Mouse (Mus musculus): ENCODE results near the gene Pmpca.
"Not testable (repeated sequence)": the region's sequence is repeated elsewhere in the genome, so short reads cannot be mapped to it uniquely, and the experiment has no call there.

The Pmpca gene

DNA sequence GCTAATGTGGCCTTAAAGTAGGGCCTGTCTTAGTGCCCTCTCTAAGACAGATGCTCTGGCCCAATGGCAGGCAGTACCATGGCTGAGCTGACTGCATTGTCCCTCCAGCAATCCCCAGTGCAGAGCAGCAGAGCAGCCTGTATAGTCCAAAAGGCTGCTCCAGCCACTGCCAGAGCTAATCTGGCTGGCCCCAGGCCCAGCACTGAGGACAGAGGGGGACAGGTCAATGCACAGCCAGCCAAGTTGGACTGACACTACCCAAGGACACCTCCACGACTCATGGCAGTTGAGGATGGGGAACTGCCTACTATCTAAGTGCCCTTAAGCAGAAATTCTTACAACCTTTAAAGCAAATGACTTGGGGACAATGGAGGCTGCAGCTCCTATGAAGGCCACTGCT, 20.6 kb upstream of the Pmpca start:
- no peak for DNase-seq (ENCODE audit: low read depth, low spot score)

GRCm38 (mm10) chr2:26372396-26372795, 16.7 kb upstream of the Pmpca start:
- DNase-seq (ENCODE audit: low read depth, low spot score), result no peak

DNA sequence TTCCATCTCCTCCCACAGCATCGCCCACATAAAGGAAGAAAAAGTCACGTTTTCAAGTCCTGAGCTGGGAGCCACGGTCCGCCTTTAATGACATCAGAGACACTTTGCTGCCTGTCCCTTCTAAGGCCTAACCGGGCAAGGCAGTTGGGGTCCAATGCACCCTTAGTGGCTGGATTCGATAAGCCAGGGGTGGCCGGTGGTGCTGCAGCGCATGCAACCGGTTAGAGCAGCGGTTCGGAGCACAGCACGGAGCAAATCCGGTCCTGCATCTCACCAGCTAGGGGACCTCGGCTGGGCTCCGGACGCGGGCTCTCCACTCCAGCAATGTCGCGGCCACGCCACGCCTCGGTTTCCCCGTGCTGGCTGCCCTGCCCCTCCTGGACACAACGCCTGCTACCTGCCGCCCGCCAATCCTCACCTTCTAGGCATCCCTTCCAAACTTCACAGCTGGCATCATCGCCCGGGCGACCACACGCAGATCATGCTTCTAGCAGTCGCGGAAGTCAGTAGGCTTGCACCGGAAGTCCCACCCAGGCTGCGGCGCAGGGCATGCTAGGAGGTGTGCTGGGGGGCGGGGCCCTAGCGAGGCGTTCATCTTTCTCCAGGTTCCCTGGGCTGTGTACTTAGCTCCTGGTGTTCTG, 8.9 kb upstream of the Pmpca start, which contains the start of gene Snapc4:
Gene Snapc4, minus strand, starts transcription at position 523 of the 641 bp plus-strand sequence.
- peak; percentile 95 for DNase-seq (ENCODE audit: low read depth, low spot score)

- not testable (repeated sequence) for DNase-seq (ENCODE audit: low read depth, low spot score)
Measured at GRCm38 (mm10) chr2:26380871-26381270, 8.3 kb upstream of the Pmpca start.

DNA sequence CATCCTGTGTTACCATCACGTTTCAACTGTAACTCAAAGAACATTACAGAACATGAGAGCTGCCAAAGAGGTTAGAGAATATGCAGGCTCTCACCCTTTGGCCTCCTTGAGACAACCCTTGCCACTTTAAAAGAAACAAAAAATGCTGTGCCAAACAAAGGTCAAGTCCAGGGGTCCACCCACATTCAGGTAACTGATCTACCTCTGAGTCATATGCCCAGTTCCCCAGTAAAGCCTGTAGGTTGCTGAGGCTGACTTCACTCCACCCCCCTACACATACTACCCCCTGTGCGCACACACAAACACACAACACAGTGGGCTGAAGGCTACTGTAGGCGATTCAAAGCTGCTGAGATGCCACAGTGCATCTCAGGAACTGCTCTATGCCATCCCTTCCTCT, 1.4 kb upstream of the Pmpca start:
- DNase-seq (ENCODE audit: low read depth, low spot score), result no peak

DNA sequence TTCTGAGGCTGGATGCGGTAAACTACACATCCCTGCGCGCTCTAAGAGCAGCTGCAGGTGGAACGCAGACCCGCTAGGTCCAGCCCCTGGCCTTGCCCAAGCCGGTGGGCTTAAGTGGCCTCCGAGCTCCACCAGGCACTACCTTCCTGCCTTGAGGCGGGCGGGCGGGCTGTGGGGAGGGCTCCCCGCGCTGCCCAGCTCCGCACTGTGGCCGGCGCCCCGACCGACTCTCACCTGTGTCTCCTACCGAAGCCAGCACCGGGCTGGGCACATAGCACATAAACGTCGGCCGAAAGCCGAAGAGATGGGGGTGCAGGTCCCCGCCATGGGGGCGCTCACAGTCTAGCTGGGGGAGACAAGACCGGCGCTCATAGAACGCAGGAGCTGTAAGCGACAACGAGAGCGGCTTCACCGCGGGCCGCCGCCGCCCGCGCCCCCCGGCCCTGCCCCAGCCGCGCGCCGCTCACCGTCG, 421 bp upstream of the Pmpca start:
- DNase-seq (ENCODE audit: low read depth, low spot score), result peak; percentile 28

DNA sequence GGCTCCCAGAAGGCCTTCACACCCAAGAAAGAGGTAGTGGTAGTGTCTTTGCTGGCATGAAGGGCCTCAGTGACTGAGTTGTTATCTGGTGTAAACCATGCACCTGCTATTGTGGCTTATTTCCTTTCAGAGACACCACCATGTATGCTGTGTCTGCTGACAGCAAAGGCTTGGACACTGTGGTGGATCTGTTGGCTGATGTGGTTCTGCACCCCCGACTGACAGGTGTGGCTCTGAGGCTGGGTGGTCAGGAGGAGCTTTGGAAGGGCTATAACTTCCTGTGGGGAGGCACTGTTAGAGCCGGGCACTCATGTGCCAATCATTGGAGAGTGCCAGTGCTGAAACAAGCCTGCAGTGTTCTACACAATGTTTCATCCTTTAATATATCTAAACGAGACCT, 1.8 kb downstream of the Pmpca start:
- no peak for DNase-seq (ENCODE audit: low read depth, low spot score)

DNA sequence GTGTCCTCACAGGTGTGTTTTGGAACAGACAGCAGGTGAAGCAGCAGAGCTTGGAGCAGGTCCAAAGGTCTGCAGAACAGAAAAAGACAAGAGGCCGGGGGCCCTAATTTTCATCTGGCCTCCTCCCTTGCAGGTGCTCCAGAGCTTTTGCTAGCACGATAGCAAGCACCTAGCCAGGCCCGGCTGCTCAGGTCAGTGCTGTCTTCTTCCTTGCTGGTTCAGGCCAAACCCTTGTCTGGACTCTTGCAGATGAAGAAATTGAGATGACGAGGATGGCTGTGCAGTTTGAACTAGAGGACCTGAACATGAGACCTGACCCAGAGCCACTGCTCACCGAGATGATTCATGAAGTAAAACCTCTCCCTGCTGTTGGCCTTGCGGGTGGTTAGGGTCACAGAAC, 2.5 kb downstream of the Pmpca start:
- DNase-seq (ENCODE audit: low read depth, low spot score), result no peak

- no peak for DNase-seq (ENCODE audit: low read depth, low spot score)
Measured at GRCm38 (mm10) chr2:26398978-26399377, 9.8 kb downstream of the Pmpca start.

- DNase-seq (ENCODE audit: low read depth, low spot score), result no peak
Measured at GRCm38 (mm10) chr2:26399647-26400046, 10.5 kb downstream of the Pmpca start.

DNA sequence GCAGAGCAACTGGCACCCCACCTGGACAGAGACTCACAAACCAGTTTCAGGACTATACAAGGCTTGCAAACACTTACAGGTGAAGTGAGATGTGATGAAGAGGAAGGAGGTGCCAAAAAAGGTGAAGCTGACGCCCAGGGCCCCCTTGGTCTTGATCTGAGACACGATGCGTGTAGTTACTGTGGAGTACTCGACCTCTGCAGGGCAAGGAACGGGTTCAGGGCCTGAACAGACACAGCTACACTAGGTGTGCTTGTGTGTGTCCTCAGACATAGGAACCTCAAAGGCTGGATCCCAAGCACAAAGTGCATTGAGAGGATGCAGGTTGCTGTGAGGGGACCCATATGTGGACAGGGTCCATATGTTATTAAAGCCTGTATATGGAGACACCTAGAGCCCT, 11.2 kb downstream of the Pmpca start:
- DNase-seq (ENCODE audit: low read depth, low spot score), result no peak

GRCm38 (mm10) chr2:26401023-26401422, 11.9 kb downstream of the Pmpca start:
- DNase-seq (ENCODE audit: low read depth, low spot score), result no peak

GRCm38 (mm10) chr2:26402265-26402664, 13.1 kb downstream of the Pmpca start:
- no peak for DNase-seq (ENCODE audit: low read depth, low spot score)

- no peak for DNase-seq (ENCODE audit: low read depth, low spot score)
Measured at GRCm38 (mm10) chr2:26403306-26403705, 14.2 kb downstream of the Pmpca start.

- DNase-seq (ENCODE audit: low read depth, low spot score), result peak; percentile 95
Measured at GRCm38 (mm10) chr2:26408515-26409356, 19.6 kb downstream of the Pmpca start, which contains the start of gene Inpp5e. Gene Inpp5e, minus strand, starts transcription at chr2:26409203.

DNA sequence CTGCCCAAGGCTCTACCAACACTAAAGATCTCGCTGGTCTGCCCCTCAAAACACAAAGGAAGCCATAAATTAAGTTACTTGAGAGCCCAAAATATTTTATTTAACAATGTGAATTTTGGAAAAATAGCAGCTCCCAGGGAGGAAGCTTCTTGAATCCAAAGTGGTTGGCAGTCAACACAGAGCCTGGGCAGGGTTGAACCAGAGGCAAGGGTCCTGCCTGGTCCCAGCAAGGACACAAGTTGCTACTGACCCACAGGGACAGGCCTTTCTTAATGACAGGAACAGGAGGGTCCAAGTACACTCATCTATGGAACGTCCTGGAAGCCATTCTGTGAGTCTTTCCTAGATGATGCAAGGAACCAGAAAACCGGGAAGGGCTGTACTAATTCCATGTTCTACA, 20.2 kb downstream of the Pmpca start:
- DNase-seq (ENCODE audit: low read depth, low spot score), result no peak

GRCm38 (mm10) chr2:26410091-26410490, 21.0 kb downstream of the Pmpca start:
- DNase-seq (ENCODE audit: low read depth, low spot score), result no peak

DNA sequence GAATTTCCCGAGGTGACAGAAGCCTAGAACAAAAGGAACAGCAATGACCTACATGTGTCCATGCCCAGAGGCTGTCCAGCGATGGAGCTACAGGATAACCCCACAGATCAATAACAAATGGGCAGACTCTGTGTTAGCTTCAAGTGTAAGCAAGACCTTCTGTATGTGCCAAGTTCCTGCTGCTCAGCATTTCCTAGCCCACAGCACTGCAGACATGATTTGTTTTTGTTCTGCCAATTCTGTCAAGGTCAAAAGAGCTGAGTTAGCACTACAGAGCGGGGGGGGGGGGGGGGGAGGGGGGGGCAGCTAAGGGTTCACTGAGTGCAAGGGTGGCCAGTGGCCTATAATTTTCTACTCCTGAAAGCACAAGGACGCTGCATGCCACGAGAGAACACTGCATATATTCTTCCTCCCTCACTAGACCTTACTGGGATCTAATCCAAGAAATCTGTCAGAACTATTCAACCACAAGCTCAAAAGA, 21.8 kb downstream of the Pmpca start:
- no peak for DNase-seq (ENCODE audit: low read depth, low spot score)

- no peak for DNase-seq (ENCODE audit: low read depth, low spot score)
Measured at GRCm38 (mm10) chr2:26417066-26417465, 27.9 kb downstream of the Pmpca start.

- no peak for DNase-seq (ENCODE audit: low read depth, low spot score)
Measured at GRCm38 (mm10) chr2:26418120-26418519, 29.0 kb downstream of the Pmpca start.

DNA sequence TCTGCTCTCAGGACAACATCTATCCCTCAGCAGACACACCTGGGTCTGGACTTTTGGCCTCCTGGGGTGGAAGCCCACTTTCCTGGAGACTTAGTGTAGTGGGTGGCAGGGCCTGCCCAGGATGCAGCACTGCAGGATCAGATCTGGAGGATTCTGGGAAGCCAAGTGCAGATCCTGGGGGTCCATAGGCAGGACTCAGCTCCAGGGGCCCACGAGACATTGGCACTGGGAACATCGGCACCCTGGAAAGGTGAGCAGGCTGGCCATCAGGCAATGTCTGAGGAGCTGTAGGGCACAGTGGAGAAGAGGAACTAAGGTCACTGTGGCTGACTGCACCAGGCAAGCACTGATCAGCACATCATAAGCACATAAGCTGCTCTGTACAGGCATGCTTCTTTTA, 32.8 kb downstream of the Pmpca start:
- DNase-seq (ENCODE audit: low read depth, low spot score), result no peak

- DNase-seq (ENCODE audit: low read depth, low spot score), result no peak
Measured at GRCm38 (mm10) chr2:26423086-26423485, 33.9 kb downstream of the Pmpca start.

GRCm38 (mm10) chr2:26424541-26424940, 35.4 kb downstream of the Pmpca start:
- no peak for DNase-seq (ENCODE audit: low read depth, low spot score)
